8 mouse cellular contexts compared by ENCODE assay signal in genomic region chr5:66968059-66968833, GRCm38 (mm10).
DNase-seq lines count a peak whose midpoint lies in the region; ATAC-seq and TF ChIP-seq lines count a peak whose summit lies in the region.

No protein-coding gene starts in this region.

- intact Hi-C loops in left cerebral cortex, postnatal 36 days (cut with DNase I): no loop called here

- no peaks in the 10 kb centered on the region for H3K27me3 ChIP-seq in liver, embryonic 11.5 days (replicated peaks; ENCODE audit: control insufficient read depth, insufficient read depth, low read length)
- H3K27me3 ChIP-seq in liver, postnatal 0 days (ENCODE audit: insufficient read depth, low read length): no peaks in the 10 kb centered on the region
- no peaks in the 10 kb centered on the region for H3K27me3 ChIP-seq in neural tube, embryonic 14.5 days (ENCODE audit: control insufficient read depth, insufficient read depth, low read length)

- peak overlapping the region; percentile 5; the same call in 1 of the 2 replicates for H3K4me2 ChIP-seq in liver, embryonic 11.5 days
- no peak overlapping the region for H3K4me2 ChIP-seq in liver, postnatal 0 days (ENCODE audit: low read depth, low read length)
- H3K4me2 ChIP-seq in neural tube, embryonic 14.5 days (ENCODE audit: low read depth, low read length): peak overlapping the region; percentile 45

- DNase-seq in liver, embryonic 11.5 days (ENCODE audit: low spot score): peak; percentile 33
- no peak for DNase-seq in liver, postnatal 0 days
- peak; percentile 43 to 58 for DNase-seq in heart, adult 18-20 months
- peak; percentile 47 for DNase-seq in kidney, adult 18-20 months
- peak; percentile 33 to 41 for DNase-seq in left cerebral cortex, postnatal 36 days (ENCODE audit: low spot score in 2 of 2)
- DNase-seq in ovary, postnatal 10 days (ENCODE audit: low spot score): no peak
- no peak for DNase-seq in thymus, postnatal 36 days

- H3K27ac ChIP-seq in liver, embryonic 11.5 days (ENCODE audit: low read depth, low read length): no peak overlapping the region
- no peak overlapping the region for H3K27ac ChIP-seq in liver, postnatal 0 days (ENCODE audit: low read depth)
- peak overlapping the region; percentile 44 for H3K27ac ChIP-seq in neural tube, embryonic 14.5 days (ENCODE audit: low read depth, low read length)

- WGBS in liver, embryonic 11.5 days: 61% methylated on average over 23 of the region's 23 CpGs
- 45% methylated on average over 23 of the region's 23 CpGs for WGBS in liver, postnatal 0 days (ENCODE audit: insufficient replicate concordance)
- WGBS in neural tube, embryonic 14.5 days: 4% methylated on average over 23 of the region's 23 CpGs

- H3K4me1 ChIP-seq in liver, embryonic 11.5 days (replicated peaks; ENCODE audit: control insufficient read depth, insufficient read depth, low read length): no peaks in the 10 kb centered on the region
- H3K4me1 ChIP-seq in liver, postnatal 0 days (ENCODE audit: insufficient read depth): no peaks in the 10 kb centered on the region
- peaks cover 13% of the 10 kb centered on the region for H3K4me1 ChIP-seq in neural tube, embryonic 14.5 days (ENCODE audit: control insufficient read depth, insufficient read depth, low read length)

- no peaks in the 10 kb centered on the region for H3K9me3 ChIP-seq in liver, embryonic 11.5 days (ENCODE audit: control insufficient read depth, low read length)
- H3K9me3 ChIP-seq in liver, postnatal 0 days (ENCODE audit: low read length): no peaks in the 10 kb centered on the region
- no peaks in the 10 kb centered on the region for H3K9me3 ChIP-seq in neural tube, embryonic 14.5 days (ENCODE audit: control insufficient read depth, low read length)

- H3K4me3 ChIP-seq in liver, embryonic 11.5 days (ENCODE audit: low read depth, low read length): no peak overlapping the region
- no peak overlapping the region for H3K4me3 ChIP-seq in liver, postnatal 0 days (ENCODE audit: low read depth, low read length)
- peak overlapping the region; percentile 18; the same call in 1 of the 2 replicates for H3K4me3 ChIP-seq in neural tube, embryonic 14.5 days (ENCODE audit: low read depth, low read length)

- no peak overlapping the region for H3K9ac ChIP-seq in liver, embryonic 11.5 days (ENCODE audit: low read depth, low read length)
- H3K9ac ChIP-seq in liver, postnatal 0 days (replicated peaks): no peak overlapping the region
- peak overlapping the region; percentile 22; the same call in 1 of the 2 replicates for H3K9ac ChIP-seq in neural tube, embryonic 14.5 days (replicated peaks; ENCODE audit: low read depth, low read length)

- no peak for TF ChIP-seq EP300 in liver, postnatal 0 days (IDR thresholded peaks at IDR 0.05; ENCODE audit: low read depth)

- no peaks in the 10 kb centered on the region for H3K36me3 ChIP-seq in liver, embryonic 11.5 days (ENCODE audit: control insufficient read depth, insufficient read depth, low read length)
- no peaks in the 10 kb centered on the region for H3K36me3 ChIP-seq in liver, postnatal 0 days (replicated peaks; ENCODE audit: insufficient read depth, low read length)
- H3K36me3 ChIP-seq in neural tube, embryonic 14.5 days (ENCODE audit: control insufficient read depth, insufficient read depth, low read length): no peaks in the 10 kb centered on the region

- no peak for ATAC-seq in liver, embryonic 11.5 days (replicated peaks; ENCODE audit: low FRiP score)
- ATAC-seq in liver, postnatal 0 days: no peak
- ATAC-seq in neural tube, embryonic 14.5 days (ENCODE audit: low read depth): peak; percentile 71; the same call in 1 of the 2 replicates

- no peak for TF ChIP-seq CTCF in liver, postnatal 0 days (IDR thresholded peaks at IDR 0.05; ENCODE audit: low read depth)

Comparison
In these comparisons a context has a peak if more than half of its experiments do, and no peak if none do; other contexts are left out.
1. DNase-seq: peak in liver, embryonic 11.5 days (single experiment), heart, adult 18-20 months (2 of 2), kidney, adult 18-20 months (single experiment) and left cerebral cortex, postnatal 36 days (2 of 2); none in liver, postnatal 0 days (single experiment), ovary, postnatal 10 days (single experiment) and thymus, postnatal 36 days (0 of 2).